Mouse (Mus musculus) thymus, adult 2 months (tissue): Measurements from ENCODE around the gene Clcnkb. TPM values are rescaled to one million over a fixed set of nuclear protein-coding genes. Genes with fewer than 3 reads are reported as not detected.

Experiments used
- DNase-seq: peaks from one replicate; pipeline ENCODE4 v3.0.0; 2021
- H3K27ac ChIP-seq: fragments of 200-500 bp; 2 replicates; pipeline ENCODE4 v1.5.1; 2012; ENCODE audit warnings: low read length, control low read depth; ENCODE audit not compliant: control insufficient read depth, insufficient read depth
- H3K27me3 ChIP-seq: fragments of 200-500 bp; 2 replicates; pipeline ENCODE4 v1.6.1; 2012; ENCODE audit warnings: mild to moderate bottlenecking, low read length, moderate library complexity, mixed read lengths; ENCODE audit not compliant: control insufficient read depth, insufficient read depth
- H3K36me3 ChIP-seq: fragments of 200-500 bp; 2 replicates; pipeline ENCODE4 v1.6.1; 2012; ENCODE audit warnings: mild to moderate bottlenecking, low read length, moderate library complexity; ENCODE audit not compliant: control insufficient read depth, insufficient read depth
- H3K4me1 ChIP-seq: fragments of 200-500 bp; replicated peaks from 2 replicates; pipeline ENCODE4 v1.6.1; 2012; ENCODE audit warnings: low read length; ENCODE audit not compliant: control insufficient read depth, insufficient read depth
- H3K4me3 ChIP-seq: fragments of 200-500 bp; 2 replicates; pipeline ENCODE4 v1.5.1; 2012; ENCODE audit warnings: mild to moderate bottlenecking, low read length, control low read depth, moderate library complexity; ENCODE audit not compliant: control insufficient read depth, insufficient read depth
- CTCF ChIP-seq: fragments of 200-500 bp; IDR thresholded peaks from 2 replicates; pipeline ENCODE4 v1.5.1; 2012; ENCODE audit warnings: mild to moderate bottlenecking, control low read depth, low read length, moderate library complexity, borderline replicate concordance; ENCODE audit not compliant: control insufficient read depth, poor library complexity, insufficient read depth; ENCODE audit errors: extremely low read depth
- POLR2A ChIP-seq: fragments of 200-500 bp; IDR thresholded peaks from 2 replicates; pipeline ENCODE4 v1.6.1; 2012; ENCODE audit warnings: mild to moderate bottlenecking, low read length, control low read depth, moderate library complexity; ENCODE audit not compliant: control insufficient read depth, poor library complexity, insufficient read depth; ENCODE audit errors: extremely low read depth
- WGBS: fragments of 180-500 bp; shearing (Covaris S2); methylation state at CpG from one replicate; pipeline ENCODE4 v1.1.7; 2018; 5-methylcytosine and 5-hydroxymethylcytosine counted together
- polyA plus RNA-seq: library from polyadenylated mRNA; depleted of rRNA; stranded (reverse); fragments of >200 nt; gene quantifications from 2 replicates; pipeline ENCODE4 v1.2.3, GENCODE M21; 2012

Clcnkb gene
- polyA plus RNA-seq, 1 experiment, result 0.27 TPM

DNA sequence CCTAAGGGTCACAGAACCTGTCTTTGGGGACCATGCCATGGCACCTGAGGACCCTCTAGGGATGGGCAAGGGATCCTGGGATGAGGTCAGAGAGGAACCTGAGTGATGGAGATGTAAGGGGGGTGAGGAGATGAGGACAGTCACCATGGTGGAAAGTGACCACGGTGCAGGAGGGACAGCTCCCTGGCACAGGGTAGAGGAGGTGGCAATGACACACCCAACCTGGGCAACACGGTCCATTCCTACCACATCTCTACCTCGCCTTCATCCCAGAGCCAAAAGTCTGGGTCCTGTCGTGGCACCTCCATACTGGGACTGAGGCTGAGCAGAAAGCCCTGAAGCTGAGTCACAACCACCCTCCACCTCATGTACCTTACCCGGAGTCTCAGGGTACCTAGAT is 7.0 kb upstream of the Clcnkb start:
- H3K27me3 ChIP-seq, result no peaks in the 10 kb centered on the region
- WGBS, result 92% methylated on average over 5 of the region's 5 CpGs
- no peak overlapping the region for H3K27ac ChIP-seq
- peaks cover 27% of the 10 kb centered on the region for H3K4me1 ChIP-seq
- no peak overlapping the region for H3K4me3 ChIP-seq
- no peaks in the 10 kb centered on the region for H3K36me3 ChIP-seq
- no peak for DNase-seq
- no peak for TF ChIP-seq CTCF
- no peak for TF ChIP-seq POLR2A

DNA sequence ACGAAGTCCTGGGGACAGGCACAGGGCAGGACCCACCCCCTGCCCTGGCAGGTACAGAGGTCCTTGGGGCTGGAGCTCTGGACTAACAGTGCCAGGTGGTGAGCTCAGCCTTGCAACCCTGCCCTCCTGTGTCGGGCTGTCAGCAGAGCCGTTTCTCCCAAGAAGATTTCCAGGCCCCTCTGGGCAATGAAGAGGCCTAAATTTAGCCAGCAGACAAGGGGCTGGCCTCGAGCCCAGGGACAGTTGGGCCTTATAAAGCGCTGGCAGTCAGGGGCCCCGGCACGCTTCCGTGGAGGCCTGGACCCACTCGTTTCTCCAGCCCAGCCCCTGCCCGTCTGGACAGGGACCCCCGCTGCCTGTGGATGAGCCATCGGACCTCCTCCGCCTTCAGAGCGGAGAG is 5.6 kb upstream of the Clcnkb start:
- WGBS, result 92% methylated on average over 14 of the region's 14 CpGs
- Histone ChIP-seq H3K36me3 (no peaks in the 10 kb centered on the region), H3K27me3 (no peaks in the 10 kb centered on the region), H3K4me1 (peaks cover 27% of the 10 kb centered on the region), H3K27ac (no peak overlapping the region), H3K4me3 (no peak overlapping the region)
- TF ChIP-seq CTCF (no peak), POLR2A (no peak)
- no peak for DNase-seq

DNA sequence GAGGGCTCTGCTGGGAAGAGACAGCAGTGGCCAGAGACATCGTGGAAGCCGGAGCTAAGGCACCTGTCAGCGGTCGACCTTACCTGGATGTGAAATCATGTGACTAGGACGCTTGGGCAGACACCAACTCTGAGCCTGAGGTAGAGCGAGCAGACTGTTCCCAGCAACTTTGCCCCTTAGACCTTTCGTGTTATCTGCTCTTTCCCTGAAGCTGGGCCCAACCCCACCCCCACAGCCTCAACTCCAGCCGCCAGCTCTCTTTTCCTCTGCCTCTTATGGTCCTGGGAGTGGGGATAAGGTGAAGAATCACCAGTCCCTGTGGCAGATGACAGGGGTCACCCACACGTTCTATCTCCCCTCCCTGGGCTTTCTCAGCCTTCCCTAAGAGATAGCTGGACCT is 5.1 kb upstream of the Clcnkb start:
- no peaks in the 10 kb centered on the region for H3K36me3 ChIP-seq
- 89% methylated on average over 9 of the region's 9 CpGs for WGBS
- H3K4me3 ChIP-seq, result no peak overlapping the region
- no peaks in the 10 kb centered on the region for H3K27me3 ChIP-seq
- peaks cover 24% of the 10 kb centered on the region for H3K4me1 ChIP-seq
- TF ChIP-seq POLR2A (no peak), CTCF (no peak)
- H3K27ac ChIP-seq, result no peak overlapping the region
- DNase-seq, result no peak

DNA sequence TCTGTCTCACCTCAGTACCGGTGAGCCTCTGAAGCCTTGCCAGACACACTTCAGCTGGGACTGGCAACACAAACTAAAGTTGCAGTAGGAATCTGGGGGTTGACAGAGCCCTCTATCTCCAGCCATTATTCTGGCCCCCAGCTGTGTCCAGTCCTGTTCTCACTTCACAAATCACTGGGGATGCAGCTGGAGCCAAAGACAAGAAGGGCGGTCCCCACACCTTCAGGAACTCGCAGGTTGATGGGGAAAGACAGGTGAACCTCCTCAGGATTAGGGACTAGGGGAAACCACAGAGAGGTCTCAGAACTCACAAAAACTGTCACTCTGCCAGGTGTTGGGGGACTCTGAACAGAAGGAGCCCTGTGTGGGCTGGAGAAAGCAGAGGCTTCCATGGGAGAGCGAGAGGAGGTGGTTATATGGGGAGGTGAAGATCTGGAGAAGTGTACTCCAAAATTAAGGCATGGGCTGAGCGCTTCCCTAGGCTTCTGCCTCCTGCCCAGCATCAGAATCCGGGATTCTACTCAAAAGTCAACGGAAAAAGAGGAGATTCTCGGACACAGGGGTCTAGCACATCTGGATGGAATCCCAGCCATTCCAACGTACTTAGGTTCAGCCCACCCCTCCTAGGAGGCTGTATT is 4.5 kb upstream of the Clcnkb start, which contains the start of gene Hspb7:
TSS of gene Hspb7 (plus strand) at position 588 of the 638 bp plus-strand sequence.
- no peak within 1 kb of the TSS for H3K27ac ChIP-seq
- no peak within 1 kb of the TSS for H3K4me3 ChIP-seq
- TF ChIP-seq POLR2A (no peak), CTCF (no peak)
- no peak for DNase-seq
- no peaks in the 10 kb centered on the region for H3K36me3 ChIP-seq
- 61% methylated on average over 9 of the region's 9 CpGs for WGBS
- no peaks in the 10 kb centered on the region for H3K27me3 ChIP-seq
- H3K4me1 ChIP-seq, result peaks cover 21% of the 10 kb centered on the region

DNA sequence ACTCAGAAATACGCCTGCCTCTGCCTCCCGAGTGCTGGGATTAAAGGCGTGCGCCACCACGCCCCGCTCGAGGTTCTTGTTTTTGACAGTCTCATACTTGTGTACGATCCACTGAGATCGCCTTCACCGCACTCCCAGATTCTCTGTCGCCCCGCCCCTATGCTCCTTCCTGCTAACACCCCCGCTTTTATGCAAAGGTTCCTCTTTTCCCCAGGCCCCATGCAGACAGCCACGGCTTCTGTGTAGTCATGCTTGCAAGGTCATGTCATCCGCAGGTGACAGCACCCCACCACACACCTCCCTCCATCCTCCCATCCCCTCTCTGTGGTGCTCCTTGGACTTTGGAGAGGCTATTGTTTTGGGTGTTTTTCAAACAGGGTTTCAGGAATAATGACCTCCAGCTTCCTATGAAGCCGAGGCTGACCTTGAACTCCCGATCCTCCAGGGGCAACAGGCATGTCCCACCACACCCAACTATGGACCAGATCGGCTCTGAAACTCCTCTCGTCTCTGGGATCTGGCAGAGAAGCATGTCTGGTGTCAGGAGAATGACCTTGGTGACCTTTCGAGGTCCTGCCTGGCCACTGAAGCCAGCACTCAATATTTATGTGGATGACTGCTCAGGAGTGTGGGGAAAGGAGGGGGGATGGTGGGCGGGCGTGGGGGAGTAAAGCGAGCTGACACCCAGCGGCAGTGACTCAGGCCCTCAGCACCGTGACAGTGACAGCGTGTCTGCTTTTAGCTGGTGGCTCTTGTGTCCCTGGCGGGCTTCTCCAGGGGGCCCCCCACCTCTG is 3.8 kb upstream of the Clcnkb start:
- Histone ChIP-seq H3K27me3 (no peaks in the 10 kb centered on the region), H3K27ac (no peak overlapping the region), H3K36me3 (no peaks in the 10 kb centered on the region), H3K4me3 (no peak overlapping the region), H3K4me1 (peaks cover 15% of the 10 kb centered on the region)
- TF ChIP-seq POLR2A, result no peak
- TF ChIP-seq CTCF, result no peak
- peak; percentile 15 for DNase-seq
- 12% methylated on average over 27 of the region's 27 CpGs for WGBS

DNA sequence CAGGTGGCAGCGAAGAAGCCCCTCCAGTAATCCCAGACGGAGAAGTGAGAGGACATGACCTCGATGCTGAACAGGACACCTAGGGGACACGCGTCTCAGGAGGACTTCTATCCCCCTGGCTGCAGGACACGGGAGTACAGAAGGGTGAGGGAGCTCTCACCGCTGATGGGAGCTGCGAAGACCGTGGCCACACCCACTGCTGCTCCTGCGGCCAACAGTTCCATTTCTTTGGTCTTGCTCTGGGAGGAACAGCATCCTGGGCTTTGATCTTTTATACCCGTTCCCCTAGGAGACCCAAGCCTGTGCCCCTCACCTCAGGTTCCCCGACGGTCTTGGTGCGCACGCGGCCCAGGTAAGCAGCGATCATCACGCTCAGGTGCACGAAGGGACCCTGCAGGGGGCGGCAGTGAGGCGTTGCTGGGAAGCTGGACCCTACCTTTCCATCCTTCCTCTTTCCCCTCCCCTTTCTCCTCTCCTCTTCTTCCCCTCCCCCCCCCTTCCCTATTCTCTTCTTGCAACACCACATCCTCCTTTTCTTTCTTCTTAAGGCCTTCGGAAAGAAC is 4.3 kb downstream of the Clcnkb start:
- no peak overlapping the region for H3K4me3 ChIP-seq
- H3K36me3 ChIP-seq, result no peaks in the 10 kb centered on the region
- H3K27ac ChIP-seq, result no peak overlapping the region
- 38% methylated on average over 22 of the region's 22 CpGs for WGBS
- H3K4me1 ChIP-seq, result no peaks in the 10 kb centered on the region
- H3K27me3 ChIP-seq, result no peaks in the 10 kb centered on the region
- no peak for DNase-seq
- no peak for TF ChIP-seq POLR2A
- peak; percentile 43; the same call in 1 of the 2 replicates for TF ChIP-seq CTCF
